Mouse (Mus musculus): ENCODE measurements at regions not wholly inside any gene's neighbourhood (a gene's known extent, or its start where the extent isn't known, plus 50 kb on each side); places are given as distances from the start of the nearest gene placed in this dataset.

- ATAC-seq: no peak
Observed at GRCm38 (mm10) chr10:19067623-19068022, 52.2 kb upstream of the Tnfaip3 start.

- no peak for ATAC-seq
Observed at GRCm38 (mm10) chr10:19066821-19067350, 51.4 kb upstream of the Tnfaip3 start.

All from CD4-positive, CD25-positive, alpha-beta regulatory T cell, adult 4 months (primary cell).